Mouse (Mus musculus): Measurements from ENCODE around the gene Psmc3ip. TPM values are rescaled to one million over a fixed set of nuclear protein-coding genes. Genes with fewer than 3 reads are reported as not detected.

The Psmc3ip gene
- total RNA-seq, 2 experiments from 2014 or later: 2.1 to 3.1 TPM

DNA sequence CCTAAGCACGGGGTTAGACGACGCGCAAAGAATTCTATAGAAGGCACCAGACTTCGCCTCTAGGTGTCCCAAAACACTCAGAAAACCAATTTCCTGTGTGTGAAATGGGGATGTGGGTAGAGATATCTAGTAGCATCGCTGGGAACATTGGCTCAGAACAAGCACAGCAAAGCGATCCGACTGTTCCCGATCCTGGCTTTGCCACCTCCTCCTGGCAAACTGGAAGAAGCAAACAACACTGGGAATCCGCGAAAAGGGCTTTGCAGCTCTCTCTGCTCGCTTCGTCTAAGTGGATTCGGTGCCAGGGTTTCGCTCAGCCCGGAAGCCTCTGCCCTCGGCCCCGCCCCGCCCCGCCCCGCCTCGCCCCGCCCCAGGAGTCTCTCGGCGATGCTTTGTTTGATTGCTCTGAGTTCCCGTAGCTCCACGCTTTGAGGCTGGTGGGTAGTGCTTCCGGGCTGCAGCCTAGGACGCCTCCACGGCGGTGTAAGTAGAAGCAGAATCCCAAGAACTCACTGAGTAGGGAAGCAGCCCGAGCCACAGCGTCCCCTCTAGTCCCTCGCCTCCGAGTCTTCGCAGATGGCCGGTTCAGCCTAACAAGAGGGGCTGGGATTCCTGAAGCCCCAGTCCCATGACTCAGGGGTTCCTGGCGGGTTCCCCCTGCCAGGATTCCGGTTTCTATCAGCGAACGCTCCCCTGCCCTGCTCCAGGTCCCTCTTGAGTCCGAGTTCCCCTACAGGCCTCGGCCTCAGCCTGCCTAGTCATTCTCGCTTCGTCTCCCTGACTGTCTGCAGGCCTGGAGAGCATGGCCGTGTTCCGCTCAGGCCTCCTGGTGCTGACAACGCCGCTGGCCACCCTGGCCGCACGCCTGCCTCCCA is 12.8 kb downstream of the Psmc3ip start, which contains the start of gene Coasy:
Gene Coasy, plus strand, starts transcription at position 358 of the 875 bp plus-strand sequence.
- peak; percentile 89 to 91 for DNase-seq (ENCODE audit: low spot score in 2 of 2)
- intact Hi-C loops (cut with DNase I): no loop called here

DNA sequence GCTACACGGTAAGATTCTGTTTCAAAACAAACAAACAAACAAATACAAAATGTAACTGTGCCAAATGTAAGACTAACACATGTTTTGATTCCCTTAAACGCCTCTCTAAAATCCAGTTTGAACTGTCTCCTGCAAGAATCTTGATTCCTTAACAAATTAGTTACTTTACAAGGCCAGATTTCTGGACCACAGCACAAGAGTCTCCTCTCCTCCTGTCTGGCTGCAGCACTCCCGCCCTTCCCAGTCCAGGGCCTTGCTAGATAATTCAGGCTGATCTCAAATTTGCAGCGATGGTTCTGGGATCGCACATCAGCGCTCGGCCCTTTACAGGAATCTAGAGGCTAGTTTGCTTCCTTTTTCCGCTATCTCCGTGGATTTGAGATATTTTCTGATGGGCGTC is 13.6 kb downstream of the Psmc3ip start:
- no peak for DNase-seq (ENCODE audit: low spot score in 2 of 2)
- intact Hi-C loops (cut with DNase I): no loop called here

DNA sequence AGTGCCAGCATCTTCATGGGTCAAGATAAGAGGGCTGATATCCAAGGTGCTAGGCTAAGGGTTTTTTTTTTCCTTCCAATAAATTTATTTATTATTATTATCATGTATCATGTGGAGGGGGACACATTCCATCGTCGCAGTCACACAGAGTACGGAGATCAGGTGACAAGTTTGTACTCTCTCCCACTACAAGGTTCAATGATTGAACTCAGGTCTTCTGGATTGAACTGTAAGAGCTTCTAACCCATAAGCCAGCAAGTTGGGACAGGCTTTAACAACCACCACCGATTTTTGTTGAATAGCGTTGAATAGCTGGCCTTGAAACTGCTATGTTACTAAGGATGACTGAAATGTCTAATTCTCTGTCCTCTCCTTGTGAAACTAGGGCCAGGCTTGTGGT is 14.8 kb downstream of the Psmc3ip start:
- intact Hi-C loops (cut with DNase I): no loop called here

DNA sequence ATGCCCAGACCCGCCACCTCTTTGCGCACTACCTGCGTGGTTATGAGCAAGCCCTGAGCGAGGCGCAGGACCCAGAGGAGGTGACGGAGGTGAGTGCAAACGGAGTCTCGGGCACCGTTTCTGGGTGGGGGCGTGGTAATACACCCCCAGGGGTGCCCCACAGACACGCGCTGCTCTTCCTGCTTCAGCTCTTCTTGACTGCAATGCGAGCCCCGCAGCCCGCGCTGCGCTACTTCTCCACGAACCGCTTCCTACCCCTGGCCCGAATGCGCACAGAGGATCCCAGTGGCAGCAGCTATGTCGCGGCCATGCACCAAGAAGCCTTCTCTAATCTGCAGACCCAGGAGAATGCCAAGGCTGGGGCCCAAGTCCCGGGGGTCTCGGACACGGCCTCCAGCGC is 15.5 kb downstream of the Psmc3ip start:
- intact Hi-C loops (cut with DNase I): no loop called here
- no peak for DNase-seq (ENCODE audit: low spot score in 2 of 2)

More for the DNA sequence above, 14.8 kb downstream of the Psmc3ip start:
- DNase-seq (ENCODE audit: low spot score in 2 of 2): no peak

GRCm38 (mm10) chr11:101078121-101078520 is 17.1 kb downstream of the Psmc3ip start, which contains the start of gene Hsd17b1:
Gene Hsd17b1, plus strand, starts transcription at chr11:101078411.
- intact Hi-C loops (cut with DNase I): no loop called here
- DNase-seq (ENCODE audit: low spot score in 2 of 2): no peak

DNA sequence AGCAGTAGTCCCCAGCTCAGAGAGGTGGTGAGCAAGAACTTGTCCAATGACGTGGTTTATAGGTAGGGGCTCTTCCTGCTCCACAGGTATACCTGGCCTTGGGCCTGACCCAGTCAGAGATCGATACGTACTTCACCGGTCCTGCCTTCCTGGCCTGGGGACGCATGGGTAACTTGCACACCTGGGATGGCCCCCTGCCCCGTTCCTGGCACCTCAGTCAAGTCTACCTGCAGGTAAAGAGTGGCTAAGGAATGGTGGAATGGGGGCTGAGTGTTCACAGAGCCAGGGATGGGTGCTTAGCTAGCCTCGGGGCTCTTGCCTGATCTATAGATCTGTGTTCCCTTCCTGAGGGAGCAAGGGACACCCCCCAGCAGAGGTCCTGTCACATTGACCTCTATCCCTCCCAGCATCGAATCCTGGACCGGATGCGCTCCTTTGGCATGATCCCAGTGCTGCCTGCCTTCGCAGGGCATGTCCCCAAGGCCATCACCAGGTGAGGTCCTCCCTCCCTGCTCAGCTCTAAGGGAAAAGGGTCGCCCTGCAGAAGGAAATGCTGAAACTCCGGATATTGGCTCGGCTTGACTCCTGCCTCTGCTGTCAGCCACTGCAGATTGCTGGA is 23.3 kb downstream of the Psmc3ip start:
- DNase-seq (ENCODE audit: low spot score in 2 of 2): no peak
- intact Hi-C loops (cut with DNase I): no loop called here

DNA sequence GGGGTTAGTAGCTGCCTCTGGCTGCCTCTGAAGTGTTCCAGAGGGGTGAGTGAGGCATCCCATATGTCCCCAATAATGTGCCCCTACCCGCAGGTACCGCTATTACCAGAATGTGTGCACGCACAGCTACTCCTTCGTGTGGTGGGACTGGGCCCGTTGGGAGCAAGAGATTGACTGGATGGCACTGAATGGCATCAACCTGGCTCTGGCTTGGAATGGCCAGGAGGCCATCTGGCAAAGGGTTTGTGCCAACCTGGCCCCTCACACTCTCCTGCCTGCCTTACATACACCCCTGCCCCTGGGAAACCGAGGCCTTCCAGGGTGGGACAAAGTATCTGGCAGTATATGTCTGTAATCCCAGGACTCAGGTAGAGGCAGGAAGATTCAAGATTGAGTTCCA is 24.2 kb downstream of the Psmc3ip start:
- no peak for DNase-seq (ENCODE audit: low spot score in 2 of 2)
- intact Hi-C loops (cut with DNase I): no loop called here

GRCm38 (mm10) chr11:101070189-101070527 is 25.1 kb downstream of the Psmc3ip start:
- intact Hi-C loops (cut with DNase I): no loop called here
- DNase-seq (ENCODE audit: low spot score in 2 of 2): no peak

DNA sequence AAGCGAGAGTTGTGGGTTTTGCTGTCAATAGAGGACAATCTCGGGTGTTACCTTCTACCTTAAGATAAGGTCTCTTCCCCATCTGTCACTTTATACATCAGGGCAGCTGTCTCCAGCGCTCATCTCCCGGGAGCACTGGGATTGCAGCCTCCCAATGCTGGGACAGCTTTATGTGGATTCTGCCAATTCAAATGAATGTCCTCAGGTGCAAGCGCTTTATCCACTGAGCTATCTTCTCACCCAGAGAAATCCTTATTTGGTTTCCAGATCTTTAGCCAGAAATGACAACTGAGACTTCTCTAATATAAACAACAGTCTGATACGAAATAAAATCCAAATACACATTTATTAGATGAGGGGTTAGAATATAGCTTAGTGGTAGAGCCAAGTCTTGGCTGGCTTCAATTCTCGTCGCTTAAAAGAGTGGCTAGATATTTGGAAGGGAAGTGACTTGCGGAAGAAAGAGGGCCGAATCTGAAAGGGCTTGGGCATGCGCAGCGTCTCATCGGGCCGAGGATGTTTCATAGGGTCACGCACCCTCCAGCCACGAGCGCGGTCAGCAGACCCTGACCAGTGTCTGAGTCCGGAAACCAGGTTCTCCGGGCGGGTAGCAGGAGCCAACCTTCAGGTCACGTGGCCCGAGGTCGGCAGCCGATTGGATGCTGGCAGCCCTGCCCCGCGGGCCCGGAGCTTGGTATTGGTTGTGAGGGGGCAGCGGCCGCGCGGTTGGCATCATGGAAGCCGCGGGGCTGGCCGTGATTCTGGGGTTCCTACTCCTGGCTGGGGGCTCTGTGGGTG is 25.6 kb downstream of the Psmc3ip start, which contains the start of gene Naglu:
Gene Naglu, plus strand, starts transcription at position 622 of the 798 bp plus-strand sequence.
- intact Hi-C loops (cut with DNase I): loop anchor here (5.0 kb wide), 1 partner anchor 182 kb away; no protein-coding TSS in a partner anchor

DNA sequence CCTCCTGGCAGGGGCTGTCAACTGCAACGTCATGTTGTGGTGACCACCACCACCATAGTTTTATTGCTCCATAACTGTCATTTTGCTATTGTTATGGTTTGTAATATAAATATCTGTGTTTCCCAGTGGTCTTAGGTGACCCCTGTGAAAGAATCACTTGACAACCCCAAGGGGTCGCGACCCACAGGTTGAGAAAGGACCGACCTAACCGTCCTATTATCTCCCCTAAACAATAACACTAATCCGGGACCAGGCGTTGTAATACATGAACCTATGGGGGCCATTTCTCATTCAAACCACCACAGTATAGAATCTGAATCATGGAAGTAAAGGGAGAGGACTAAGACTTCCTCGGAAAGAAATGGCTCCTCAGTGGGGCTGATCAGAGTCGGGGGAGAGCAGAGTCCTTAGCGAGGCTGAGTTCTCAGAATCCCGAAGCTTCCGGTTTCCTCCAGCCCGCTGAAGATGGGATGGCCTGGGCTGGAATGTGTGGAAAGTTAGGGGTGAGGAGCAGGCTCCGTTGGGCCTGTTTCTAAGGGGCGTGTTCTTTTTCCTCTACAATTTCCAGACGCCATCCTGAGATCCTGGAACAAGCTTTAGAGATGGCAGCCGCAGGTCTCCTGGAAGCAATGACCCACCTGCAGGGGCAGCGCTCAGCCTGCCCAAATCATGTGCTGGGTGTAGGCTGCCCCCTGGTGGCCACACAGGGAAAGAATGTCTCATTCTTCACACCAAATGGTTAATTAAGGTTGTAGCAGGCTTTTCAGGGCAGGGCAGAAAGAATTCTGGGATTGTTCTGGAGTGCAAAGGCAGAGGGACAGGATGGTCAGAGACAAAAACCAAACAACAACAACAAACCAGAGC is 28.5 kb downstream of the Psmc3ip start:
- peak; percentile 63 to 80 for DNase-seq (ENCODE audit: low spot score in 2 of 2)
- intact Hi-C loops (cut with DNase I): loop anchor here (2.0 to 5.0 kb wide), 2 partner anchors 84 to 179 kb away; no protein-coding TSS in a partner anchor

More for the DNA sequence above, 25.6 kb downstream of the Psmc3ip start, which contains the start of gene Naglu:
- DNase-seq (ENCODE audit: low spot score in 2 of 2): peak; percentile 94 to 95

DNA sequence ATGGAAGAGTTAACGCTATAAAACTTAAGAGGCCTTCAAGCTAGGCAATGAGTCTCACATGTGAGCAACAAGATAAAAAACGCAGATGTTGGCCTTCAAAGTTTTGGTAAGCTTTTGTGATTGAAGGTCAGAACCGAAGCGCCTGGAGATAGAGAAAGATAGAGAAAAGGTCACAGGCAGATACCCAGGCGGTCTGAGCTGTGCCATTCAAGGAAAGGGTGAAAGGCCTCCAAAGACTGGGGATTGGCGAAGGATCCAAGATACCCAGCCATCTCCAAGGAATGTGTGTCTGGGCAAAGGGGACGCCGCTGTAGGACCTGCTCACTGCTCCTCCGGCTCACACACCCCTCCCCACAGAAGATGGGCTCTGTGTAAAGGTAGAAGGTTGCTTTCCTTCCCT is 30.2 kb downstream of the Psmc3ip start:
- intact Hi-C loops (cut with DNase I): loop anchor here (5.0 kb wide), 1 partner anchor 178 kb away; no protein-coding TSS in a partner anchor
- no peak for DNase-seq (ENCODE audit: low spot score in 2 of 2)

GRCm38 (mm10) chr11:101064462-101064861 is 30.8 kb downstream of the Psmc3ip start:
- intact Hi-C loops (cut with DNase I): no loop called here
- no peak for DNase-seq (ENCODE audit: low spot score in 2 of 2)

DNA sequence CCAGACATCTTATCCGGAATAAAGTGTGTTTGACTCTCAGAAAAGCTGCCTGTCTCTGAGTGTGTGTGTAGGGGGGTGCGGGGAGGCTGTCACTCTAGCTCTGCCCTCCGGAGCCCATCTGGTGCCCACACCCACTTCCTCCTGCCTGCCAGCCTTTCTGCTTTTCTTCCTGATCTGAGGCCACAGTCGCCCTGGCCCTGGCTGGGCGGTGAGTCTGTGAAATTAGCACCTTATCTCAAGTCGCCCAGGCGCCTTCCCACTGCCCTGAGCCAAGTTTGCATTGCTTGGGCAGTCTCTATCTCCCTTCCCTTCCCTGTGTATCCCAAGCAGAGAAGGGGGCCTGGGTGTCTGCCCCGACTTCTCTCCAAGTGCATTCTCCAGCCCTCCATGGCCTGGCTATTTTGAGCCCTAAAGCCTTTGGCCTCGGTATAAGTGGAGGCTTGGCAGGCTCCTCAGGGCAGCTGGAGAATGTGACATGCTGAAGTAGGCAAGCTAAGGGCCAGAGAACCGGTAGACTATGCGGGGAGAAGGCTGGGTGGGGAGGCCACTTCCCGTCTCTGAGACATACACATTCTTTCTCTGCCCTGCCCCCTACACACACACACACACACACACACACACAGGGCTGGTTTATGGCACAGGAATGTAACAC is 31.4 kb downstream of the Psmc3ip start:
- DNase-seq (ENCODE audit: low spot score in 2 of 2): no peak
- intact Hi-C loops (cut with DNase I): no loop called here

GRCm38 (mm10) chr11:101062971-101063675 is 32.1 kb downstream of the Psmc3ip start:
- intact Hi-C loops (cut with DNase I): no loop called here
- DNase-seq (ENCODE audit: low spot score in 2 of 2): no peak

GRCm38 (mm10) chr11:101062165-101062884 is 32.9 kb downstream of the Psmc3ip start:
- peak in 1 of 2 experiments; percentile 56 for DNase-seq (ENCODE audit: low spot score in 2 of 2)
- intact Hi-C loops (cut with DNase I): no loop called here

GRCm38 (mm10) chr11:101061049-101061448 is 34.2 kb downstream of the Psmc3ip start:
- no peak for DNase-seq (ENCODE audit: low spot score in 2 of 2)
- intact Hi-C loops (cut with DNase I): no loop called here

DNA sequence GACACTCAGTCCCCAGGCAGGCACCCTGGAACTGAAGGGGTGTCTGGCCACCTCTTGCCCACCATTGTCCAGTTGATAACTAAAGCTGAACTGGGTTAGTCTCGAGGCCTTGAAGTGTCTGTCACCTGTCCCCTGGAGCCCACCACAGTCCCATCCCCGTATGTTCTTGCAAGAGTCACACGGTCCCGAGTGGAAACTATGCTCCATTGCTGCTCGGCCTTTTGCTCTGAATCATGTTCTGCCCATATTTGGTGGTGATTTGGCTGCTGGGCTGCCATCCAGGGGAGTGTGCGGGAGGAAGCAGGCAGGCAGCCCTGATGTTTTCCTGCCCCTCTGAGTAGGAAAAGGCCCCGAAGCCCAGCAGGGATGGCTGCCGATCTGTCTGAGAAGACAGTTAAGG is 35.1 kb downstream of the Psmc3ip start:
- intact Hi-C loops (cut with DNase I): no loop called here

More for the DNA sequence above, 35.1 kb downstream of the Psmc3ip start:
- DNase-seq (ENCODE audit: low spot score in 2 of 2): peak; percentile 66 to 73

All from left cerebral cortex, postnatal 36 days (tissue).